Mouse (Mus musculus): ENCODE results near the gene Zfp810.

GRCm38 (mm10) chr9:22355919-22356318 lies 48.5 kb upstream of the Zfp810 start:
- TF ChIP-seq GATA1 (IDR thresholded peaks at IDR 0.05; ENCODE audit: borderline replicate concordance, low read length) (no peak), FLI1 (IDR thresholded peaks at IDR 0.05; ENCODE audit: low read length) (no peak)
